Mouse (Mus musculus) left cerebral cortex, adult 18-20 months (tissue): ENCODE results near the gene Fgfr1op2. TPM values are rescaled to one million over a fixed set of nuclear protein-coding genes. Genes with fewer than 3 reads are reported as not detected.

Experiments used
- DNase-seq, 2 experiments: peaks; one replicate each; pipeline ENCODE4 v3.0.0; 2021 to 2022; ENCODE audit warnings: low spot score in 2 of 2, mixed read lengths in 1 of 2
- total RNA-seq, 2 experiments: library from RNA; stranded (reverse); gene quantifications; 2 replicates each; pipeline ENCODE4 v1.2.3; 2021

Gene Fgfr1op2
- total RNA-seq, 2 experiments from 2014 or later: 100 to 101 TPM

GRCm38 (mm10) chr6:146585134-146585533, 8.1 kb downstream of the Fgfr1op2 start:
- no peak for DNase-seq

- no peak for DNase-seq
Observed at GRCm38 (mm10) chr6:146602601-146603000, 25.6 kb downstream of the Fgfr1op2 start.

GRCm38 (mm10) chr6:146603651-146604050, 26.6 kb downstream of the Fgfr1op2 start:
- DNase-seq: no peak

DNA sequence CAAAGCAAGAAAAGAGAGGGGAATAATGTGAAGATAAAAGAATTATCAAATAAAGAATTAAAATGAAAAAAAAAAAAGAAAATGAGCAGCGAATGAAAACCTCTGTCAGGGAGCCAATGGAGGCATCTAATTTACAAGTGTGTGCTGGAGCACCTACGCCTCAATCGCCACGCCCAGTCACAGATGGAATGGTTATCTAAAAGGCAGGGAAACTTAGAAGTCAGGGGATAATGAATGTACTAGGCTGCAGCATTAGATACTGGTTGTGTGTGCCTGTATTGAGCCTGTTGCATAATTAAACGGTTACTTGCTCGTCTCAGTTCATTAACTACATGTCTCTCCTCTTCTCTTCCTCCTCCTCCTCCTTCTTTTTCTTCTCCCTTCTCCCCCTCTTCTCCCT, 34.4 kb downstream of the Fgfr1op2 start:
- DNase-seq: no peak

DNA sequence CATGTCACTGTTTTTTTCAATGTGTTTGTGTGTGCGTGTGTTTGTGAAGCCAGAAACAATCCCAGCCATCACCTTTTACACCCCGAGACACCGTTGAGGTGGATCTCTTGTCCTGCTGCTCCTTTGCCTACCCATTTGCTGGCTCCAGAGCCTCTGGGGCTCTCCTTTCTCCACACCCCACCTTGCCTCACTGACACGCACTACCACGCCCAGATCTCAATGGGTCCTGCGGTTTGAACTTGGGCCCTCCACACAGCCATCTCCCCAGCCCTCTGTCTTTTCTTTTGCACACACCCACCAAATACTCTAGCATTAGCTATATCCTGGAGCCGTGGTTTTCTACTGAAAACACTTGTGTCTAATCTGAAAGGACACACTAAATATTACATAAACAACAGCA, 34.9 kb downstream of the Fgfr1op2 start:
- no peak for DNase-seq

- DNase-seq: no peak
Observed at GRCm38 (mm10) chr6:146612736-146613135, 35.7 kb downstream of the Fgfr1op2 start.

DNA sequence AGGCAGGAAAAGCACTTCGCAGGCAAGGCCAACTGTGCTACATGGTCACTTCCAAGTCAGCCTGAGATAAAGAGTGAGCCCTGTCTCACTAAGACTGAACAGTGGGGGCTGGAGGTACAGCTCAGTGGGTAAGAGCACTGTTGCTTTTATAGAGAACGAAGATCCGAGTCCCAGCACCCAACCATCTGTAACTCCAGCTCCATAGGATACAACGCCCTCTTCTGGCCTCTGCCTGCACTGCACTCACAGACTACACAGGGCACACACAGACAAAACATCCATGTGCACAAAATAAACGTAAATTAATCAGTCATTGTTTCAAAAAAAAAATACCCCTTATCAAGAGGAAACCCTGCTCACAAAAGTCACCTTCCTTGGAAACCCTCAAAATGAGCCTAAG, 36.9 kb downstream of the Fgfr1op2 start:
- no peak for DNase-seq

GRCm38 (mm10) chr6:146614541-146614940, 37.5 kb downstream of the Fgfr1op2 start:
- DNase-seq: no peak

DNA sequence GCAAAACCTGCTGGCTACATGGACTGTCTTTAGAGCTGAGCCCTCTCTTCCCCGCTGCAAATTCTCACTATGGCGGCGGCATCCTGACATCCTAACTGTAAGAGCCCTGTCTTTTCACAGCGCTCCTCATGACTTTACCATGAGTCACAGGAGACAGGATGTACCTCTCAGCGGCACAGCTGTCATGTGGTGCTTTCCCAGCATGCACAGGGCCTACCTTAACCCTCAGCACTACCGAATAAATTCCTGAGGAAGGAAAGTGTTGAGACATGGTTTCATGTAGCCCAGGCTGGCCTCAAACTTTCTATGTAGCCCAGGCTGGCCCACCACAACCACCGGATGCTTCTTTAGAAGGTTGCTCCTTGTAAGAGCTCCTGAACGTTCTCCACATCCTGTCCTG, 38.9 kb downstream of the Fgfr1op2 start:
- no peak for DNase-seq

GRCm38 (mm10) chr6:146616670-146617069, 39.7 kb downstream of the Fgfr1op2 start:
- DNase-seq: no peak

- DNase-seq: no peak
Observed at GRCm38 (mm10) chr6:146628123-146628522, 51.1 kb downstream of the Fgfr1op2 start.

- no peak for DNase-seq
Observed at GRCm38 (mm10) chr6:146629781-146630756, 53.1 kb downstream of the Fgfr1op2 start.

DNA sequence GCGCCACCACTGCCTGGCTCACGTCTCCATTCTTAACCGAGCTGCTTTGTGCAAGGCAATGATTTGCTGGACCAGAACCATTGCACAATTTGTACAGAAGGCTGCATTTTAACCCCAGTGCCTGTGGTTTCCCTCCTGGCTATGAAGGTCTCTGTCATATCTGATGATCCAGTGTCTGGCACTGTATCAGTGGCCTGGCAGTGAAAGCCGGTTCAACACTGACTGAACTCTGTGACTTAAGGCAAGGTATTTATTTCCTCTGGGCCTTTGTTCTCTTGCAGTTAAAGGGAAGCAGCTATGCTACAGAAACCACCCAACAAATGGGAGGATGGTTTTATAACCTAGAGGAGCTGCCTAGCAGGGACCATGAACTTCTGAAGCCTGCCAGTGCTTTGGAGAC, 54.0 kb downstream of the Fgfr1op2 start:
- no peak for DNase-seq

- no peak for DNase-seq
Observed at GRCm38 (mm10) chr6:146631847-146632246, 54.8 kb downstream of the Fgfr1op2 start.

- no peak for DNase-seq
Observed at GRCm38 (mm10) chr6:146632403-146632802, 55.4 kb downstream of the Fgfr1op2 start.

DNA sequence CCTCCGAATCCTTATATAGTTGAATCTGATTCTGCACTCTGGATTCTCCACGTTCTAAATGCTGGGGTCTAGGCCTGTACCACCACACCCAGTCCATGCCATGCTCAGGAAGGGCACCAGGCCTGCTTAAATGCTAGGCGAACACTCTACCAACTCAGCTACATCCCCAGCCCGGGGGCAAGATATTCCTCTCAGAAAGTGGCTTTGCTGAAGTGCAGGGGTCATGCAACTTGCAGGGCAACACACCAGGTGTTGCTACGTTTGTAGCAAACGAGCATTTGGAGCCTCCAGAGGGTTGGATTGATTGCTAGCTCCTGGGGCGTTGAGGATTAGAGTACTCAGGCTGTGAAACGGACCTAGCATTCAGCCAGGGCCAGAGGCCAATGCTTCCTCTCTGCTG, 56.1 kb downstream of the Fgfr1op2 start:
- DNase-seq: no peak

DNA sequence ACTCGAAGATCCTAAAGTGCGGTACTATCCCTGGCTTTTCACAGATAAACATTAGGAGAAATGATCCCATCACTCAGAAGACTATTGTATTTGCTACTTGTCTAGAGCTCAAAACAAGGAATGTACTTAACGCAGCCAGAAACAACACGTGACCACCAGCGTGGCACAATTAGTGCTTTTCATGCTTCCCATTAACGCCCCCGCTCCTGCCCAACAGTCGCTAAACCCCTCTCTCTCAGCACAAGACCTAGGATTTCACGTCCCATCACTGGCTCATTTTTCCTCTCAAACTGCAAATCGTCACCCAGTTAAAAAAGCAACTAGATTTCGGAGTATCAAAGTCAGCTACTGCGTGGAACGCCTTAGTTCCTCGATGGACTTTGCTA, 56.6 kb downstream of the Fgfr1op2 start:
- DNase-seq: peak; percentile 19 to 29

- DNase-seq: peak; percentile 58 to 83
Observed at GRCm38 (mm10) chr6:146634015-146634722, 57.2 kb downstream of the Fgfr1op2 start.

- DNase-seq: no peak
Observed at GRCm38 (mm10) chr6:146634759-146635606, 58.0 kb downstream of the Fgfr1op2 start.

GRCm38 (mm10) chr6:146636482-146636881, 59.5 kb downstream of the Fgfr1op2 start:
- no peak for DNase-seq
